Mouse (Mus musculus) stomach, embryonic 16.5 days (tissue): ENCODE results near the gene Herc2. TPM values are rescaled to one million over a fixed set of nuclear protein-coding genes. Genes with fewer than 3 reads are reported as not detected.
A peak's percentile ranks its signal among the peaks of the same experiment; 100 is the strongest.

Experiments used
- ATAC-seq: fragments of 200-750 bp; cut with Nextera tagmentation; 2 replicates; pipeline ENCODE4 v1.8.0; 2017; ENCODE audit warnings: moderate number of reproducible peaks, moderate TSS enrichment; ENCODE audit not compliant: insufficient read depth, low FRiP score
- H3K27ac ChIP-seq: fragments of 300-500 bp; sonication (generic); 2 replicates; pipeline ENCODE4 v1.5.1; 2014; ENCODE audit warnings: low read length
- H3K27me3 ChIP-seq: fragments of 300-500 bp; sonication (generic); 2 replicates; pipeline ENCODE4 v1.6.1; 2014; ENCODE audit warnings: low read length, control low read depth, mixed read lengths; ENCODE audit not compliant: control insufficient read depth, insufficient read depth
- H3K36me3 ChIP-seq: fragments of 300-500 bp; sonication (generic); 2 replicates; pipeline ENCODE4 v1.6.1; 2014; ENCODE audit warnings: low read length; ENCODE audit not compliant: control insufficient read depth, insufficient read depth
- H3K4me1 ChIP-seq: fragments of 300-500 bp; sonication (generic); 2 replicates; pipeline ENCODE4 v1.6.1; 2014; ENCODE audit warnings: low read length, control low read depth, mixed read lengths; ENCODE audit not compliant: control insufficient read depth, insufficient read depth
- H3K4me2 ChIP-seq: fragments of 300-500 bp; sonication (generic); 2 replicates; pipeline ENCODE4 v1.6.1; 2014; ENCODE audit warnings: low read depth, low read length, mixed read lengths
- H3K4me3 ChIP-seq: fragments of 300-500 bp; sonication (generic); replicated peaks from 2 replicates; pipeline ENCODE4 v1.5.1; 2014; ENCODE audit warnings: mild to moderate bottlenecking, low read length
- H3K9ac ChIP-seq: fragments of 300-500 bp; sonication (generic); 2 replicates; pipeline ENCODE4 v1.6.1; 2014; ENCODE audit warnings: low read length
- H3K9me3 ChIP-seq: fragments of 300-500 bp; sonication (generic); replicated peaks from 2 replicates; pipeline ENCODE4 v1.6.1; 2016; ENCODE audit warnings: low read length, control low read depth; ENCODE audit not compliant: control insufficient read depth
- WGBS: fragments of 180-500 bp; shearing (Covaris S2); extraction: QIAGEN DNeasy Blood & Tissue Kit; methylation state at CpG from one replicate; pipeline ENCODE4 v1.1.7; 2014; 5-methylcytosine and 5-hydroxymethylcytosine counted together
- polyA plus RNA-seq: library from polyadenylated mRNA; unstranded; fragments of >200 nt; fragmentation: Nextera tagmentation; extraction: Ambion mirVana; gene quantifications from 2 replicates; pipeline ENCODE4 v1.2.1, GENCODE M21; 2015

The Herc2 gene
- polyA plus RNA-seq, 1 experiment from 2014 or later, result 19.9 TPM

GRCm38 (mm10) chr7:56191661-56192060 lies 141.7 kb downstream of the Herc2 start:
- Histone ChIP-seq H3K36me3 (peaks cover 4% of the 10 kb centered on the region), H3K4me2 (no peak overlapping the region), H3K27ac (no peak overlapping the region), H3K9me3 (no peaks in the 10 kb centered on the region), H3K9ac (no peak overlapping the region), H3K27me3 (no peaks in the 10 kb centered on the region), H3K4me1 (no peaks in the 10 kb centered on the region), H3K4me3 (no peak overlapping the region)
- no peak for ATAC-seq
- 62% methylated on average over 4 of the region's 4 CpGs for WGBS

- H3K9me3 ChIP-seq, result no peaks in the 10 kb centered on the region
- H3K4me1 ChIP-seq, result no peaks in the 10 kb centered on the region
- H3K4me3 ChIP-seq, result no peak overlapping the region
- no peak overlapping the region for H3K4me2 ChIP-seq
- no peak overlapping the region for H3K27ac ChIP-seq
- WGBS, result 89% methylated on average over 10 of the region's 10 CpGs
- peaks cover 17% of the 10 kb centered on the region for H3K36me3 ChIP-seq
- no peak for ATAC-seq
- H3K27me3 ChIP-seq, result no peaks in the 10 kb centered on the region
- no peak overlapping the region for H3K9ac ChIP-seq
Measured at GRCm38 (mm10) chr7:56201483-56202218, 151.7 kb downstream of the Herc2 start.

GRCm38 (mm10) chr7:56202843-56203242 lies 152.8 kb downstream of the Herc2 start:
- WGBS, result 97% methylated on average over 3 of the region's 3 CpGs
- no peak overlapping the region for H3K4me3 ChIP-seq
- H3K9ac ChIP-seq, result no peak overlapping the region
- H3K9me3 ChIP-seq, result no peaks in the 10 kb centered on the region
- peaks cover 12% of the 10 kb centered on the region; the same call in 1 of the 2 replicates for H3K36me3 ChIP-seq
- H3K27me3 ChIP-seq, result no peaks in the 10 kb centered on the region
- H3K4me2 ChIP-seq, result no peak overlapping the region
- no peaks in the 10 kb centered on the region for H3K4me1 ChIP-seq
- ATAC-seq, result no peak
- H3K27ac ChIP-seq, result no peak overlapping the region

GRCm38 (mm10) chr7:56203286-56203685 lies 153.3 kb downstream of the Herc2 start:
- 93% methylated on average over 2 of the region's 2 CpGs for WGBS
- H3K36me3 ChIP-seq, result peaks cover 7% of the 10 kb centered on the region; the same call in 1 of the 2 replicates

GRCm38 (mm10) chr7:56204877-56205276 lies 154.9 kb downstream of the Herc2 start:
- H3K27ac ChIP-seq, result no peak overlapping the region
- no peaks in the 10 kb centered on the region; the same call in 1 of the 2 replicates for H3K36me3 ChIP-seq
- no peak overlapping the region for H3K9ac ChIP-seq
- no peak overlapping the region for H3K4me3 ChIP-seq
- no peak overlapping the region for H3K4me2 ChIP-seq
- H3K4me1 ChIP-seq, result no peaks in the 10 kb centered on the region
- H3K27me3 ChIP-seq, result no peaks in the 10 kb centered on the region
- no peaks in the 10 kb centered on the region for H3K9me3 ChIP-seq
- no peak for ATAC-seq
- WGBS, result 66% methylated on average over 3 of the region's 3 CpGs

More at GRCm38 (mm10) chr7:56203286-56203685, 153.3 kb downstream of the Herc2 start:
- Histone ChIP-seq H3K9me3 (no peaks in the 10 kb centered on the region), H3K9ac (no peak overlapping the region), H3K27ac (no peak overlapping the region), H3K4me2 (no peak overlapping the region), H3K4me3 (no peak overlapping the region), H3K27me3 (no peaks in the 10 kb centered on the region), H3K4me1 (no peaks in the 10 kb centered on the region)
- ATAC-seq, result no peak

GRCm38 (mm10) chr7:56220811-56221210 lies 170.8 kb downstream of the Herc2 start:
- Histone ChIP-seq H3K4me2 (no peak overlapping the region), H3K9me3 (no peaks in the 10 kb centered on the region), H3K4me3 (no peak overlapping the region), H3K4me1 (no peaks in the 10 kb centered on the region), H3K9ac (no peak overlapping the region), H3K27me3 (no peaks in the 10 kb centered on the region), H3K27ac (no peak overlapping the region), H3K36me3 (peaks cover 14% of the 10 kb centered on the region; the same call in 1 of the 2 replicates)
- 88% methylated on average over 6 of the region's 6 CpGs for WGBS
- no peak for ATAC-seq

GRCm38 (mm10) chr7:56235794-56236423 lies 185.9 kb downstream of the Herc2 start:
- Histone ChIP-seq H3K27ac (no peak overlapping the region), H3K27me3 (no peaks in the 10 kb centered on the region), H3K9me3 (no peaks in the 10 kb centered on the region), H3K36me3 (no peaks in the 10 kb centered on the region), H3K4me1 (no peaks in the 10 kb centered on the region), H3K9ac (no peak overlapping the region), H3K4me3 (no peak overlapping the region), H3K4me2 (no peak overlapping the region)
- ATAC-seq, result peak; percentile 37; the same call in 1 of the 2 replicates
- 46% methylated on average over 5 of the region's 5 CpGs for whole genome bisulfite sequencing

- Histone ChIP-seq H3K36me3 (no peaks in the 10 kb centered on the region), H3K4me3 (no peak overlapping the region), H3K4me1 (no peaks in the 10 kb centered on the region), H3K27me3 (no peaks in the 10 kb centered on the region), H3K4me2 (no peak overlapping the region), H3K9me3 (no peaks in the 10 kb centered on the region), H3K27ac (no peak overlapping the region), H3K9ac (no peak overlapping the region)
- WGBS, result 81% methylated on average over 3 of the region's 3 CpGs
- ATAC-seq, result no peak
Measured at GRCm38 (mm10) chr7:56236617-56237016, 186.6 kb downstream of the Herc2 start.

- ATAC-seq, result no peak
- no peak within 1 kb of the TSS for H3K27ac ChIP-seq
- H3K27me3 ChIP-seq, result no peaks in the 10 kb centered on the region; the same call in 1 of the 2 replicates
- no peak within 1 kb of the TSS for H3K4me2 ChIP-seq
- H3K4me1 ChIP-seq, result no peaks in the 10 kb centered on the region
- no peaks in the 10 kb centered on the region for H3K9me3 ChIP-seq
- no peaks in the 10 kb centered on the region for H3K36me3 ChIP-seq
- 43% methylated on average over 3 of the region's 3 CpGs for WGBS
- H3K4me3 ChIP-seq, result no peak within 1 kb of the TSS
- H3K9ac ChIP-seq, result no peak within 1 kb of the TSS
Measured at GRCm38 (mm10) chr7:56239543-56239942, 189.5 kb downstream of the Herc2 start, which contains the start of gene Oca2. Gene Oca2, plus strand, starts transcription at chr7:56239760.
